Mouse (Mus musculus) splenic B cell, adult 2 months (primary cell): ENCODE data around the gene Ranbp3.
A peak's percentile ranks its signal among the peaks of the same experiment; 100 is the strongest.

Experiments used
- DNase-seq: peaks from one replicate; pipeline ENCODE4 v3.0.0-alpha.2; 2011; ENCODE audit warnings: low read depth, low spot score
- H3K27me3 ChIP-seq: 2 replicates; pipeline ENCODE4 v1.6.1; 2012; ENCODE audit warnings: mild to moderate bottlenecking, low read length, moderate library complexity, mixed read lengths; ENCODE audit not compliant: control insufficient read depth, poor library complexity, insufficient read depth, severe bottlenecking
- H3K36me3 ChIP-seq: 2 replicates; pipeline ENCODE4 v1.6.1; 2012; ENCODE audit warnings: mild to moderate bottlenecking, low read length, moderate library complexity, mixed read lengths; ENCODE audit not compliant: control insufficient read depth, poor library complexity, insufficient read depth, severe bottlenecking

Gene Ranbp3

DNA sequence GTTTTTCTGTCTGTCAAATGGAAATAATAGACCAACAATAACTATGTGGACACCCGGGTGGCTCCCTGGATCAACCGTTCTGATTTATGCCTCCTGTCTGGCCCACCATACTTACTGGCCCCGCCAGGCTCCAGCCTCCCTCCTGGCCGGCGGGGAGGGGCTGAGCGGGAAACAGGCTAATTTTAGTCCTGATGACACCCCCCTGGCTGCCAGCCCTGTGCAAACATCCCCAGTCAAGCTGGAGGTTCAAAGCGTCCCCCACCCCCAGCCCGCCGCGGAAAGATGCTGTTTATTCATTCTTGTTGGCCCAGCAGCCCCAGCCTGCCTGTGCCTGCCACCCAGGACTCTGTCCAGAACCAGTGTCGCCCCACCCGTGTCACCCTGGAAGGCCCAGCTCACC, 55.0 kb downstream of the Ranbp3 start:
- H3K36me3 ChIP-seq = no peaks in the 10 kb centered on the region
- no peaks in the 10 kb centered on the region for H3K27me3 ChIP-seq
- DNase-seq = no peak

DNA sequence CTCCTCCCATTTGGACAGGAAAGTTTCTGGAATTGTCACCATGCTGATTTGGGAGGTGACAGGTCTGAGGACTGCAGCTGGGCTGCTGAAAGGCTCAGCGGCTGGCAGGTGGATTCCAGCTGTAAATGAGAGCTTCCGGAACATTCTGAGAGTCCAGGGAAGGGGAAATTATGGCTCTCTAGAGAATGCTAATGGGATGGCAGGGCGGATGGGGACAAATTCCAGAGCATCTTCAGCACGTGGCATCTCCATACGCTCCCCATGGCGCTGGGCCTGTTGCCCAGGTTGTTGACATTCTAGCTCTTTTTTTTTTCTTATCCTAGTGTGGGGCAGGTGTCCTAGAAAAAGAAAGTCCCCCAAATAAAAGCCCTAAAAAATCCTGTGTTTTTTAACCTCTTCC, 56.1 kb downstream of the Ranbp3 start:
- no peaks in the 10 kb centered on the region for H3K36me3 ChIP-seq
- H3K27me3 ChIP-seq = no peaks in the 10 kb centered on the region
- DNase-seq = no peak

DNA sequence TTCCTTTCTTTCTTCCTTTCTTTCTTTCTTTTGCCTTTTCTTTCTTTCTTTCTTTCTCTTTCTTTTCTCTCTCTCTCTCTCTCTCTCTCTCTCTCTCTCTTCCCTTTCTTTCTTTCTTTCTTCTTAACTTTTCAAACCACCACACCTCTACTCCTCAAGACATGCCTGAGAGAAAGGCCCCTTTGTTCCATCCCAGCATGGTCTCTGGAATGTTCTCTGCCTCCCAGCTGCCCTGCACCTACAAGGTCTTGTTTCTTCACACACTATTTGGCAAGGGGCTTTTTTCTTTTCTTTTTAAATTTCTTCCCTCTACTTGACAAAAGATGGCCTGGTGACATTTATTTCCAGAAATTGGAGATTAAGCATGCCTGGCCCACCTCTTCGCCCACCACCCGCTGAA, 56.6 kb downstream of the Ranbp3 start:
- DNase-seq = no peak
- no peaks in the 10 kb centered on the region for H3K36me3 ChIP-seq

DNA sequence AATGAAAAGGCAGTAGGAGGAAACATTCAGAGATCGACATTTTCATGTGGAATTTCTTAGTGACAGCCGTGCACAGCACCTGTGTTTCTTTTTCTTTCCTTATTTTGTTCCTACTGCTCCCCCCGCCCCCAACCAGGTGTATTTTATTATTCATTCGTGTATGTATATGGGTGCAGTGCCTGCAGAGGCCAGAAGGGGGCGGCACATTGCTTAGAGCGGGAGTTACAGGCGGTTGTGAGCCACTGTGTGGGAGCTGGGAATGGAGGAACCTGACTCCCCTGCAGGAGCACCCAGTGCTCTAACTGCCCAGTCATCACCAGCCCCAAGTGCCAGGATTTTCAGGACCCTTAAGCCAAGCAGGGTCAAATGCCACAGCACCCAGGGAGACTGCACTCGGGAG, 63.4 kb downstream of the Ranbp3 start:
- peak; percentile 38 for DNase-seq
- H3K27me3 ChIP-seq = no peaks in the 10 kb centered on the region
- no peaks in the 10 kb centered on the region for H3K36me3 ChIP-seq

More for the DNA sequence above, 56.6 kb downstream of the Ranbp3 start:
- H3K27me3 ChIP-seq = no peaks in the 10 kb centered on the region

DNA sequence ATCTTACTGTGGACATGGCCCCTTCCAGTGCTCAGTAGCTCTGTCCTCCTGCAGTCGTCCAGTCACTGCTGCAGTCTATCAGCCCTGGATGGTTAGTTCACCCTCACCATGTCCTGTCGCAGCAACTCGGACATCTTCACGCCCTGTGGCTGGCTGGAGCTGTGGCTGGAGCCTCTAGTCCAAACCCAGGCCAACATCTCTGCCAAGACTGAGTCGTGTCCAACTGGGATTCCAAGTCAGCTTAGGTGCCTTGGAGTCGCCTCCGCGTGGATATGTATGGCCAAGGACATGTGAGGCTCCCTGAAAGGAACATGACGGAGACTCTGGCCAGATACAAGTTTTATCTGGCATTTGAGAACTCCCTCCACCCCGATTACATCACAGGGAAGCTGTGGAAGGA, 65.1 kb downstream of the Ranbp3 start:
- DNase-seq = no peak

DNA sequence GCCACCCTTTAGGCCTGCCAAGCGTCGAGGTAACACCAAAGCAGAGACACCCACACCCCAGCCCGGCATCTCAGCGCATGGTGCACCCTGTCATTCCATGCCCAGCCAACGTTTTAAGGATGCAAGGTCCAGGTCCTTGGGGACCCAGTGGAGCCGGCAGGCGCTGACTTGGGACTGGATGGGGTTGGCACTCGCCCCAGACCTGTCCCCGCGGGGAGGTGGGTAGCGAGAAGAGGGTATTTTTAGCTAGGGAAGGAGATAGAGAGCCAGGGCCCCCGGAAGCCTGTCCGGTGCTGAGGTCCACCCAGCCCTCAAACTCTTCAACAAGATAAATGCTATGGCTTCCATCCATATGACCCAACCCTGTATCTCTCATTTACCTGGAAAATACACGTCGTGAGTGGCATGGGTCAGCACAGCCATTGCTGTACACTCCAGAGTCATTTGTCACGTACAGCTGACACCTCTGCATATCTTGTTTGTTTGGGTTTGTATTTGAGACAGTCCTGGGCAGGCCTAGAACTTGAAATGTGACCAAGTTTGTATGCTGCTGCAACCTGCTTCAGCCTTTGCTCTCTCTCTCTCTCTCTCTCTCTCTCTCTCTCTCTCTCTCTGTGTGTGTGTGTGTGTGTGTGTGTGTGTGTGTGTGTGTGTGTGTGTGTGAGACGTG, 67.2 kb downstream of the Ranbp3 start:
- H3K27me3 ChIP-seq = no peaks in the 10 kb centered on the region
- DNase-seq = no peak

More for the DNA sequence above, 65.1 kb downstream of the Ranbp3 start:
- Histone ChIP-seq H3K36me3 (no peaks in the 10 kb centered on the region), H3K27me3 (no peaks in the 10 kb centered on the region)

DNA sequence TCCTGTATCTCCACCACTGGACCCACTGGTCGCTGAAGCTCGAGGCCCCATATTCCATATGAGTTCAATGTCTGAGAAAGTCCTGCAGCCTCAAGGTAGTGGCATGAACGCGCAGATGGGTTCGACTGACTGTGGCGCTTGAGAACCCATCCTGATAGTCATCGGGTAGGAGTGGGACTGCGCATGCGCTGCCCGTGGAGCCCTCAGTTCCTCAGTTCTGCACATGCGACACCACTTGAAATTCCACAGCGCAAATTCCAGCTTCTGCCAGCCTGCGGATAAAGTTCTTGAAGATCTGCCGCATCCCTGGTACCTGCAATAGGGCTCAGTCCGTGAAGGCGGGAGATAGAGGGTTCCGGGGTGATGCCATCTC, 67.7 kb downstream of the Ranbp3 start:
- no peaks in the 10 kb centered on the region for H3K36me3 ChIP-seq
- no peaks in the 10 kb centered on the region for H3K27me3 ChIP-seq
- no peak for DNase-seq

More for the DNA sequence above, 67.2 kb downstream of the Ranbp3 start:
- no peaks in the 10 kb centered on the region for H3K36me3 ChIP-seq

DNA sequence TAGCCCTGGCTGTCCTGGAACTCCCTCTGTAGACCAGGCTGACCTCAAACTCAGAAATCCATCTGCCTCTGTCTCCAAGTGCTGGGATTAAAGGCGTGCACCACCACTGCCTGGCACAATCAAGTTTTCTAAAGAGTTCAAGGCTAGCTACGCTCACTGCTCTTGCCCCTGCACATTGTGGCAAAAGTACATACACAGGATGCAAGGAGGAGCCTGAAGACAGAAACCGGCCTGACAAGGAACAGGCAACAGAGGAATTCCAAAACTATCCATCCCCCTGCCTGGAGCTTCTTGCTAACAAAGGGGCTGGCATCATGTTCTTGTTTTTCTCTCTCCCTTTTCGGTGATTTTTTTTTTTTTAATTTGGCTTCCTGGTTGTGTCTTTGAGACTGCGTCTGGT, 71.1 kb downstream of the Ranbp3 start:
- H3K36me3 ChIP-seq = no peaks in the 10 kb centered on the region
- DNase-seq = no peak

DNA sequence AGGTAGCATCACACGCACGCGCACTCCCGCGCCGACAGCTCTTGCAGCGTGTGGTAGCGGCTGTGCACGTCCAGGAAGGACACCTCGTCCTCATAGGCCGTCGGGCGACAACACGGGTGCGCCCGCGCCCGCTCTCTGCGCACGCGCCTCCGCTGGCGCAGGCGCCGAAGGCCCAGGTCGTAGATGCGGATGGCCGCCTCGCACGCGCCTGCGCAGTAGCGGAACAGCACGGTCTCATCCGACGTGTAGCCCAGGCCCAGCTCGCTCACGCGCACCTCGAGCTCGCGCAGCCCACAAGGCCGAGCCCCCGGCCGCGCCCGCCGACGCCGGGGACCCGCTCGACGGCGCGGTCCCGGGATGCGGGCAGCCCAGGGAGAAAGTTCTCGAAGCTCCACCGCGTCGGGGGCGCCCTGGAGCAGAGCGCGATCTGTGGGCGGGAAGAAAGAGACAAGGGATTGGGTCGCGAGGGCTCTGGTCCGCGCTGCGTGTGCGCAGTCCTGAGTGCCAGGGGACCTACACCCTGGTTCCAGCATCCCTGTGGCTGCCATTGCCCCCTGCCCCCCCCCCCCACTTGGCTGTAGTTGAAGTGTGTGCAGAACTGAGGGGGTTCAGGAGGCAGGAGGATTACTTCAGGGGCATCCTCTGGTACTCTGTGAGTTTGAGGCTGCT, 78.4 kb downstream of the Ranbp3 start:
- peak; percentile 37 for DNase-seq
- no peaks in the 10 kb centered on the region for H3K36me3 ChIP-seq
- no peaks in the 10 kb centered on the region for H3K27me3 ChIP-seq

More for the DNA sequence above, 71.1 kb downstream of the Ranbp3 start:
- no peaks in the 10 kb centered on the region for H3K27me3 ChIP-seq

DNA sequence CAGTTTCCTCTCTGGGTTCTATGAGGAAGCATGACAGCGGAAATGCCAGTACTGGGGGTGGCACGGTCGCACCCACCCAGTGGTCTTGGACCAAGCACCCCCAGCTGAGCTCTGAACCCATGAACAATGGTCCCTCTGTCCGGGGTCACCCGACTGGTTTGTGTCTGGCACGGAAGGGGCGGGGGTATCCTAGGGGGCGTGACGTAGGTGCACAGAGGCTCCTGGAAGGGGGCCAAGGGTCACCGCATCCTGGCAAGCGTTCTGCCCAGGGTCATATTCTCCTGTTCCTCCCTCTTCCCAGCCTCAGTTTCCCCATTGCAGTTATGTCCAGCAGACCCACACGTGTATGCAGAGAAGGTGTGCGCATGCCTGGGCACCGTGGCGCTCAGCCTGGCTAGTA, 80.4 kb downstream of the Ranbp3 start:
- H3K36me3 ChIP-seq = no peaks in the 10 kb centered on the region
- DNase-seq = no peak
- no peaks in the 10 kb centered on the region for H3K27me3 ChIP-seq

DNA sequence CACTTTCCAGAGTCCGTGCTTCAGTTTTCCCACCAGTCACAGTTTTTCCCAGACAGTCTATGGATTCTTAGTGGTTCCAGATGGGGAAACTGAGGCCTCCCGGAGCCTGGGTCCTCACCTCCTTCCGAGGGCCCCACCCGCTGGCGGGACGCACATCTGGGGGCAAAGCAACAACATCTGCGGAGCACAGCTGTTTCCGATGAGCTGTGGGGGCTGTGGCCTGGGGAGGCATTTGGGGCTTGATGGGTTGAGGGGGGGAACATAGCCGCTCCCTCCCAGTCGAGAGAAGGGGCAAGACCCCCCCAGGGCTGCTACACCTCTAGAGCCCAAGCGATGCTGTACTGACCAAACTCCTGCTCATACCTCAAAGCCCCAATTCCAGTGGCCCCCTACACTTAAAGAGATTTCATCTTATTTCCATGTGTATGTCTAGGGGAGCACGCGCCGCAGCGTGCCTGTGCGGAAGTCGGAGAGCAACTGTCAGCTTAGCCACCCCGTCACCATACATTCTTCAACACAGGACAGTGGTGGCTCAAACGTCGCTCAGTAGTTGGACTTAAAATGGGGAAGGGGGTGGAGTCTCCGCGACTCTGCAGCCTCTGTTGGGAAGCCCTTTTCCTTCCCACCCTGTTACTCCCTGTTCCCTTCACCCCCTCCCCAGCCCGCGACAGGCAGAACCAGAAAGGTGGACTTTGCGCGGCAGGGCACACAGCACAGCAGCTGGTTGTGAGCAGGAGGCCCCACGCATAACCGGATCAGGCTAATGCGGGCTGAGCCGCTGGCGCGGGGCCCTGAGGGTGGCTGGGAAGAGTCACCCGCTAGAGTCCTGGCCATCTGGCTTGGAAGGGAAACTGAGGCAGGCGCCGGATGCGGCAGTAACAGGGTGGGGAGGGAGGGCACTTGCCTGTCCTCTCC, 81.4 kb downstream of the Ranbp3 start:
- Histone ChIP-seq H3K27me3 (no peaks in the 10 kb centered on the region), H3K36me3 (no peaks in the 10 kb centered on the region)
- DNase-seq = no peak

DNA sequence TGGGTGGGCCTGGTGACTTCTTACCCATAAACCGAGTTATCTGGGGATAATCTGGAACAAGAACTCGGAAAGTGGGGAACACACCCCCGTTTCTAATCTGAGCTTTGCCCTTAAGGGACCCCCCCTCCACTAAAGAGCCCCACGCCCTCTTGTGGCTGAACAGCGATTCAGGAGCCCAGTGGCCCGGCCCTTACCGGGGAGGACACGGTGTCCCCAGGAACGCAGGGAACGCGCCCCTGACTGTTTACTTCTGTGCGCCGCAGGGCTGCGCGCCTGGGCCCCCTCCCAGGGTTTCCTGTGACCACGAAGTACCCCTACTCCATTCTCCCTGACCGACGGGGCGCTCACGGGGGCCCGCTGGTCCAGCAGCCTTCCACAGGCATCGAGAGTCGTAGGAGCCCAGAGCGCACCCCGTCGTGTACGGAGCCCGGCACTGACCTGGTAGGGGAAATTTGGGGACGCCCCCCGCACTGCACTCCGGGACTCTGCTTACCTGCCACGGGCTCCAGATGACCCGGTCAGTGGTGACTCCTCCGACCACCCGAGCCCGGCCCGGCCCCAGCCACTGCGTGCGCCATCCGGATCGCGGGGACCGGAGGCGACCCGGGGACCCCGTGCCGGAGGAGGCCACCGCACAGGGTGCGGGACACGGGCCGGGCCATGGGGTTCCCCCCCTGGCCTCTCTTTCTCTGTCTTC, 83.8 kb downstream of the Ranbp3 start:
- DNase-seq = peak; percentile 40
- no peaks in the 10 kb centered on the region for H3K36me3 ChIP-seq
- H3K27me3 ChIP-seq = no peaks in the 10 kb centered on the region

DNA sequence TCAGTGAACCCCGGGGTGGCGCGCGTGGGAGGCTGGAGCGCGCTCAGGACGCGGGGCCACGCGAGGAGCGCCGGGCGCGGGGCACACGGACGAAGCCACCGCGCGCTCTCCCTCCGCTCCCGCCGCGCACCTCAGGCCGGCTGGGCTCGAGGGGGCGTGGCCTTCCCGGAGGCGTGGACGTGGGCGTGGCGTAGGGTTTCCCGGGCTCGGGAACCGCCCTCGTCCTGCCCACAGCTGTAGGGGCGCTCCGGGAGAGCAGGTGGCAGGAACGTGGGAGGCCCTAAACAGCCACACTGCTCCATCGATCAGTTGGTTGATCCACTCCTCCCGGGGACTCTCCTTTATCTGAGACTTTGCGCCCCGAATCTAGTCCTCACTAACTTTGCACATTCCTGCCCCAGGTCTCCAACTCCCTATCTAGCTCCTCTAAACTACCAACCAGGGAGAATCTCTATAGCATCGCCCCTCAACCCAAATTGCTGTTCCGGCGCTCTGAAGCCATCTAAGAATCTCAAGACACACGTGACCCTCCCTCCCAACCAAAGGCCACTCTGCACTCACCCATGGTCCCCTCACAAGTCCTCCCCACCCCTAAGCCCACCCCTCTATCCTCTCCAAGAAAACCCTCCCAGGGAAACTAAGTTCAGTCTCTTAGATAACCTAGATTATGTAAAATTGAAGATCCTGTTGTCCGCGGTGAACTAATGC, 84.5 kb downstream of the Ranbp3 start, which contains the start of gene Nrtn:
Gene Nrtn, minus strand, starts transcription at position 115 of the 708 bp plus-strand sequence.
- H3K27me3 ChIP-seq = no peaks in the 10 kb centered on the region
- H3K36me3 ChIP-seq = no peaks in the 10 kb centered on the region
- DNase-seq = peak; percentile 45

DNA sequence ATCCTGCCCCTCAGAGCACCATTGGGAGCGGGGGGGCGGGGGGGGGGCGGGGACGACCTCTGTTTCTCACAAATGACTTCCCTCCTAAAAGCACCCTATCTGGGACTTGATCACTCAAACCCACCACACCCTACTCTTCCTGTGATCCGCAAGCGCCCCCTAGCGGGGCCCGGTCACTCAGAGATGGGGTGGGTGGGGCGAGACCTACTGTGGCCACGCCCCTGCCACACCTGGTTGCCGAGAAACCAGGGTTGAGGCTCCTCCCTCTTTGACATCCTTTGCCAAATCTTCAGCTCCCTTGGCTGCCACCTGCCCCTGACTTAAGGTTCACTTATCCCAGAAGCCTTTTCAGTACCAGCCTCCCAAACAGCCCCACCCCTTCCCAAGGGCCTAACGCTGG, 85.0 kb downstream of the Ranbp3 start:
- no peaks in the 10 kb centered on the region for H3K36me3 ChIP-seq
- H3K27me3 ChIP-seq = no peaks in the 10 kb centered on the region
- DNase-seq = peak; percentile 82
